Mouse (Mus musculus) midbrain, embryonic 10.5 days (tissue): ENCODE data around the gene Capza1. TPM values are rescaled to one million over a fixed set of nuclear protein-coding genes. Genes with fewer than 3 reads are reported as not detected.

Experiments
- DNase-seq: peaks from one replicate; pipeline ENCODE4 v3.0.0-alpha.2; 2017; ENCODE audit warnings: low spot score
- H3K27ac ChIP-seq: fragments of 300-500 bp; sonication (generic); replicated peaks from 2 replicates; pipeline ENCODE4 v1.5.1; 2016; ENCODE audit warnings: mild to moderate bottlenecking
- H3K27me3 ChIP-seq: fragments of 300-500 bp; sonication (generic); 2 replicates; pipeline ENCODE4 v1.6.1; 2016; ENCODE audit warnings: low read depth, mild to moderate bottlenecking; ENCODE audit not compliant: poor library complexity, severe bottlenecking
- H3K36me3 ChIP-seq: fragments of 300-500 bp; sonication (generic); 2 replicates; pipeline ENCODE4 v1.6.1; 2016; ENCODE audit warnings: mild to moderate bottlenecking, moderate library complexity
- H3K4me1 ChIP-seq: fragments of 300-500 bp; sonication (generic); 2 replicates; pipeline ENCODE4 v1.6.1; 2016
- H3K4me3 ChIP-seq: fragments of 300-500 bp; sonication (generic); 2 replicates; pipeline ENCODE4 v1.5.1; 2016; ENCODE audit warnings: mild to moderate bottlenecking, moderate library complexity
- H3K9me3 ChIP-seq: fragments of 300-500 bp; sonication (generic); replicated peaks from 2 replicates; pipeline ENCODE4 v1.6.1; 2016; ENCODE audit warnings: mild to moderate bottlenecking
- WGBS: fragments of 180-500 bp; shearing (Covaris S2); methylation state at CpG from one replicate; pipeline ENCODE4 v1.1.7; 2016; 5-methylcytosine and 5-hydroxymethylcytosine counted together
- polyA plus RNA-seq: library from polyadenylated mRNA; unstranded; fragments of >200 nt; fragmentation: Nextera tagmentation; extraction: Ambion mirVana; gene quantifications from 2 replicates; pipeline ENCODE4 v1.2.1, GENCODE M21; 2016

The Capza1 gene
- polyA plus RNA-seq, 1 experiment from 2014 or later = 222 TPM

DNA sequence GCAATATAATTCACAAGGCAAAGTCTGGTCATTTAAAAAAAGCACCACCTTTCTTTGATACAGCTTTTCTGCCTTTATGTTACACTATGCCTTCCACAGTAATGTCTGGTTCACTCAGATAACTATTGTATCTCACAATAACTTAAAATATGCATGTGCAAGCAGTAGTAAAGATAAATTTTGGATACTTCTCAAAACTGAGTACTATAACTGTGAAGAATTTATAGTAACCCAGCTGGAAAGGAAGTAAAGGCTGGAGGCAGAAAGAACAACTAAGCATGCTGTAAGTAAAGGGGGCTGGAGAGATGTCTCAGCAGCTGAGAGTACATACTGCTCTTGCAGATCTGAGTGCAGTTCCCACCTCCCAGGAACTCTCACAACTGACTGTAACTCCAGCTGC, 9.4 kb downstream of the Capza1 start:
- no peaks in the 10 kb centered on the region for H3K27me3 ChIP-seq
- no peak for DNase-seq
- H3K27ac ChIP-seq = no peak overlapping the region
- no peaks in the 10 kb centered on the region for H3K4me1 ChIP-seq
- peaks cover 64% of the 10 kb centered on the region for H3K36me3 ChIP-seq
- H3K9me3 ChIP-seq = 0 out of 2 replicates have a peak, but pooled peaks cover under 1% of the 10 kb centered on the region
- no peak overlapping the region for H3K4me3 ChIP-seq

DNA sequence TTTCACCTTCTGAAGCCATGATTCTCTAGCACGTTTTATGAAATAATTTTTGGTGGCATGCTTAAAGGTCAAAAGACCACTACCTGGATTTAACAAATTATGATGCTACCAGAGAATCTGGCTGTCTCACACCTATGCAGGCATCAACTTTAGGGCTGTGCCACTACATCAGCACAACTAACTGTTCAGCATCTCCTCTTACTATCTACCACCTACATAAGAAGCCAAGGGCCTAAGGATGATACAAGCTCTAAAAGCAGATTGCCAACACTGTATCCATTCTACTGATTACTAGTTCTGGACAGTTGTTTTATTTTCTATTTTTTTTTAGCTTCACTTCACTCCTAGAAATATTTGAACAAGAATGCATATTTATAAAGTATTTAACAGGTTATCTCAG, 9.8 kb downstream of the Capza1 start:
- Histone ChIP-seq H3K4me3 (no peak overlapping the region), H3K9me3 (0 out of 2 replicates have a peak, but pooled peaks cover 3% of the 10 kb centered on the region), H3K4me1 (no peaks in the 10 kb centered on the region), H3K36me3 (peaks cover 64% of the 10 kb centered on the region), H3K27me3 (no peaks in the 10 kb centered on the region), H3K27ac (no peak overlapping the region)
- 87% methylated on average over 1 of the region's 1 CpGs for WGBS
- DNase-seq = no peak

GRCm38 (mm10) chr3:104846601-104847000, 17.7 kb downstream of the Capza1 start:
- no peak for DNase-seq
- H3K9me3 ChIP-seq = 0 out of 2 replicates have a peak, but pooled peaks cover 3% of the 10 kb centered on the region
- H3K4me1 ChIP-seq = no peaks in the 10 kb centered on the region
- no peak overlapping the region for H3K4me3 ChIP-seq
- no peak overlapping the region for H3K27ac ChIP-seq
- WGBS = 97% methylated on average over 4 of the region's 4 CpGs
- H3K36me3 ChIP-seq = peaks cover 78% of the 10 kb centered on the region
- H3K27me3 ChIP-seq = no peaks in the 10 kb centered on the region

GRCm38 (mm10) chr3:104841049-104841448, 23.3 kb downstream of the Capza1 start:
- no peak overlapping the region for H3K27ac ChIP-seq
- WGBS = 96% methylated on average over 5 of the region's 5 CpGs
- no peak overlapping the region for H3K4me3 ChIP-seq
- peaks cover 95% of the 10 kb centered on the region for H3K36me3 ChIP-seq
- no peak for DNase-seq
- no peaks in the 10 kb centered on the region for H3K9me3 ChIP-seq
- H3K27me3 ChIP-seq = no peaks in the 10 kb centered on the region
- no peaks in the 10 kb centered on the region for H3K4me1 ChIP-seq

- H3K4me3 ChIP-seq = no peak overlapping the region
- no peaks in the 10 kb centered on the region for H3K4me1 ChIP-seq
- 93% methylated on average over 3 of the region's 3 CpGs for WGBS
- no peak for DNase-seq
- H3K27ac ChIP-seq = no peak overlapping the region
- H3K36me3 ChIP-seq = peaks cover 94% of the 10 kb centered on the region
- no peaks in the 10 kb centered on the region for H3K9me3 ChIP-seq
- no peaks in the 10 kb centered on the region for H3K27me3 ChIP-seq
Observed at GRCm38 (mm10) chr3:104835797-104836196, 28.5 kb downstream of the Capza1 start.

GRCm38 (mm10) chr3:104822413-104822812, 41.9 kb downstream of the Capza1 start:
- Histone ChIP-seq H3K4me1 (peaks cover 15% of the 10 kb centered on the region), H3K9me3 (no peaks in the 10 kb centered on the region), H3K36me3 (peaks cover 45% of the 10 kb centered on the region), H3K27ac (no peak overlapping the region), H3K4me3 (no peak overlapping the region), H3K27me3 (no peaks in the 10 kb centered on the region)
- no peak for DNase-seq
- 88% methylated on average over 3 of the region's 3 CpGs for WGBS

DNA sequence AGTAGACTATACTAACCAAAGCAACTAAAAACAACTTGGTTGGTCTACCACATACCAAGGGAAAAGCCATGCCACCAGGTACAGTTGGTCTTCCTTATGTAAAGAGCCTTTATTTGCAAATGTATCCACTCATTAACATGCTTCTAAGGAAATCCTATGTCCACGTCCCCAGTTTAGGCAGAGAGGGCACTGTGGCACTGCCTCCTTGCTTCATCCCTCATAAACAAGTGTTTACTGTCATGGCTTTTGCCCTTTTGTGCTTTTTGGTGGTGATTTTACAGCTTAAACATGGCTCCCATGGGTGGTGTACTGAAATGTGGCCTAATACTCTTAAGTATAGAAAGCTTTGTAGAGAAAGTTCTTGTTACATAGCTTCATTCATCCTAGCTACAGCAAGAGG, 43.9 kb downstream of the Capza1 start:
- 51% methylated on average over 1 of the region's 1 CpGs for WGBS

GRCm38 (mm10) chr3:104818749-104819134, 45.6 kb downstream of the Capza1 start:
- H3K27ac ChIP-seq = peak overlapping the region; percentile 86; the same call in 1 of the 2 replicates

More for the DNA sequence above, 43.9 kb downstream of the Capza1 start:
- H3K4me3 ChIP-seq = no peak overlapping the region
- H3K36me3 ChIP-seq = peaks cover 27% of the 10 kb centered on the region
- H3K9me3 ChIP-seq = no peaks in the 10 kb centered on the region
- DNase-seq = no peak
- peaks cover 20% of the 10 kb centered on the region for H3K4me1 ChIP-seq
- no peak overlapping the region for H3K27ac ChIP-seq
- peaks cover 6% of the 10 kb centered on the region; the same call in 1 of the 2 replicates for H3K27me3 ChIP-seq

DNA sequence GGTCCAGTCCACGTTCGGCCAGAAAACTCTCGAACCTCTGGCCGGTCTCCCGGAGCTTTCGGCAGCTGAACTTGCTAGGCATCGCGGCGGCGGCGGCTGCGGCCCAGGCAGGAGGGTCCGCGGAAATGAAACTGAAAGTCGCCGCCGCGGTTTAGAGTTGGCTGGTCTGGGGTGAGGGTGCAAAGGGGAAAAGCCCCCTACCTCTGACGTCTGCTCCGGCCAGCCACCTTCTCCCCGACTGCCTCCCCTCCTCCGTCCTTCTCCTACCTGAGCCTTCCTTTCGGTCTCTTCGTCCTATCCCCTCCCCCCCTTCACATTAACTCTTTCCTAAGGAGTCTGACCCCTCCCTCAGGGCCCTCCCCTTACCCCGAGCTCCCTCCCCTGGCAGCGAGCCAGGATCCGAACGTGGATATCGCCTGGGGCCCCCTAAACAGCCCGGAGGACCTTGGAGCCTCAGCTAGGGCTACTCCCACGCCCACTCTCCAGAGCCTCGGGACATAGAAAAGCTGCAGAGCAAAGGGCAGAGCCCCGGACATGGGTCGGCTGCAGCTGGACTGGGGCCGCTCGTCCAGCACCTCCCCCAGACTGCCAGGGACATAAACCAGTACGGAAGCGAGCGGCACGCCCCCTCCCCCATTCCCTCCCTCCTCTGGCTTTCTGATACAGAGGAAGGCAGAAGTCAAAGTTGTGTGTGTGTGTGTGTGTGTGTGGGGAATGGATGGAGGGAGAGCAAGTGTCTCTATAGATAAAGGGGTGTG, 46.1 kb downstream of the Capza1 start, which contains the start of gene Mov10:
Mov10 (minus strand) TSS at position 573 of the 758 bp plus-strand sequence.
- under 1% methylated on average over 40 of the region's 40 CpGs for WGBS
- Histone ChIP-seq H3K9me3 (no peaks in the 10 kb centered on the region), H3K27ac (peak within 1 kb of the TSS; percentile 86), H3K4me1 (peaks cover 20% of the 10 kb centered on the region), H3K36me3 (peaks cover 21% of the 10 kb centered on the region), H3K27me3 (peaks cover 6% of the 10 kb centered on the region; the same call in 1 of the 2 replicates), H3K4me3 (peak within 1 kb of the TSS; percentile 67)
- DNase-seq = peak; percentile 73

More at GRCm38 (mm10) chr3:104818749-104819134, 45.6 kb downstream of the Capza1 start:
- Histone ChIP-seq H3K4me3 (peak overlapping the region; percentile 67), H3K4me1 (peaks cover 20% of the 10 kb centered on the region), H3K27me3 (peaks cover 6% of the 10 kb centered on the region; the same call in 1 of the 2 replicates), H3K9me3 (no peaks in the 10 kb centered on the region), H3K36me3 (peaks cover 21% of the 10 kb centered on the region)
- 14% methylated on average over 3 of the region's 3 CpGs for WGBS
- DNase-seq = no peak

DNA sequence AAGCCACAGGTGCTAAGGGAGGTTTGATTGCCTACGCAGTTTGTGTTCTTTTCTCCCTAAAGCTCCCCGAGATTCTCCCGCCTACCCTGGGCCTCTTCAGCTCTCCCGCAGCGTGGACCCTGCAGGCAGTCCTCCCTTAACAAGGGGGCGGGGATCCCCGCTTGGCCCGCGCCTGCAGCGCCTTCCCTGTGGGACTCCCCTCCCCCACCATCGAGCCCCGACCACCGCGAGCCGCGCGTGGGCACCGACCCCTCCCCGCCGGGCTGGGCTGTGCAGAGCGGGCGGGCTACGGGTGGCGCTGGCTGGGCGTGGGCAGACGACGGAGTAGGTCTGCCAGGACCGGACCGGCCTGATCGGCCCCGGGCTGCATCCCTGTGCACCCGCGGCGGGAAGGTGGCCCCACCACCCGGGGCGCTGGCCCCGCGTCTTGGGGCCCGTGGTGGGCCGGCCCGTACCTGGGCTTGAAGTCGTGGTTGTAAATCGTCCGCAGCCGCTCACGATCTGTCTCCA, 46.8 kb downstream of the Capza1 start:
- under 1% methylated on average over 46 of the region's 46 CpGs for WGBS
- Histone ChIP-seq H3K27me3 (peaks cover 6% of the 10 kb centered on the region; the same call in 1 of the 2 replicates), H3K4me1 (peaks cover 20% of the 10 kb centered on the region), H3K27ac (peak overlapping the region; percentile 86), H3K36me3 (peaks cover 19% of the 10 kb centered on the region), H3K4me3 (peak overlapping the region; percentile 67), H3K9me3 (no peaks in the 10 kb centered on the region)
- peak; percentile 52 for DNase-seq

- 93% methylated on average over 7 of the region's 7 CpGs for WGBS
- no peaks in the 10 kb centered on the region for H3K9me3 ChIP-seq
- DNase-seq = no peak
Observed at GRCm38 (mm10) chr3:104816130-104816529, 48.2 kb downstream of the Capza1 start.

DNA sequence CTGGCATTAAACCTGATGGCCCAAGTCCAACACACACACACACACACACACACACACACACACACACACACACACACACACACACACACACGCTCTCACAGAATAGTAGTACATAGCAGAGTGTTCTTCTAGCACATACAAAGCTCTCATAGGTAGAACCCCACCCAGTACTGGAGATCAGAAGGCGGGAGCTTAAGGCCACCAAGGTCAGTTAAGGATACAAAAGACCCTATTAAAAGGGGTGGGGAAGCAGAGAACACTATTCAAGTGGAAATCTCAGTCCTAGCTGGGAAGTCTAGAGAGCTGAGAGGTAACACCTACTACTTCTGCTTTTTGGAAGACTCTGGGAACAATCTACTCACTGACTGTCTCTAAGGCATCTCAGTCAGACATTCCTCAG, 49.0 kb downstream of the Capza1 start:
- 0 out of 2 replicates have a peak, but pooled peaks cover under 1% of the 10 kb centered on the region for H3K36me3 ChIP-seq
- no peak overlapping the region for H3K27ac ChIP-seq
- peaks cover 6% of the 10 kb centered on the region; the same call in 1 of the 2 replicates for H3K27me3 ChIP-seq
- H3K4me1 ChIP-seq = peaks cover 20% of the 10 kb centered on the region
- no peak overlapping the region for H3K4me3 ChIP-seq
- no peak for DNase-seq
- no peaks in the 10 kb centered on the region for H3K9me3 ChIP-seq
- 79% methylated on average over 2 of the region's 2 CpGs for WGBS

More at GRCm38 (mm10) chr3:104816130-104816529, 48.2 kb downstream of the Capza1 start:
- H3K4me1 ChIP-seq = peaks cover 20% of the 10 kb centered on the region
- H3K27me3 ChIP-seq = peaks cover 6% of the 10 kb centered on the region; the same call in 1 of the 2 replicates
- no peak overlapping the region for H3K27ac ChIP-seq
- peaks cover 7% of the 10 kb centered on the region; the same call in 1 of the 2 replicates for H3K36me3 ChIP-seq
- H3K4me3 ChIP-seq = no peak overlapping the region

- peaks cover 6% of the 10 kb centered on the region; the same call in 1 of the 2 replicates for H3K27me3 ChIP-seq
- no peak for DNase-seq
- 90% methylated on average over 1 of the region's 1 CpGs for WGBS
- H3K36me3 ChIP-seq = no peaks in the 10 kb centered on the region
- H3K4me3 ChIP-seq = no peak overlapping the region
- peaks cover 20% of the 10 kb centered on the region for H3K4me1 ChIP-seq
- no peaks in the 10 kb centered on the region for H3K9me3 ChIP-seq
- H3K27ac ChIP-seq = no peak overlapping the region
Observed at GRCm38 (mm10) chr3:104814746-104815145, 49.6 kb downstream of the Capza1 start.
